Mouse (Mus musculus) CH12.LX (cell line): ENCODE results near the gene Fam49a. TPM values are rescaled to one million over a fixed set of nuclear protein-coding genes. Genes with fewer than 3 reads are reported as not detected.

Experiments
- DNase-seq: peaks from one replicate; pipeline ENCODE4 v3.0.0-alpha.2; 2013; ENCODE audit errors: extremely low read depth
- H3K27ac ChIP-seq: 2 replicates; pipeline ENCODE4 v1.5.1; 2012; ENCODE audit warnings: low read depth, mild to moderate bottlenecking, control low read depth, moderate library complexity; ENCODE audit not compliant: insufficient read depth
- H3K27me3 ChIP-seq: replicated peaks from 2 replicates; pipeline ENCODE3; 2012; ENCODE audit warnings: inconsistent platforms
- H3K36me3 ChIP-seq, 2 experiments: replicated peaks in 1 of 2; 2 replicates each; pipeline versions ENCODE3 to v1.6.1; 2012; ENCODE audit warnings: inconsistent platforms in 1 of 2, low read length in 1 of 2, mild to moderate bottlenecking in 1 of 2, mixed read lengths in 1 of 2, moderate library complexity in 1 of 2; ENCODE audit not compliant: control insufficient read depth in 1 of 2, insufficient read depth in 1 of 2
- H3K4me1 ChIP-seq, 2 experiments: 2 replicates each; pipeline ENCODE4 v1.6.1; 2012; ENCODE audit warnings: inconsistent platforms in 1 of 2, moderate library complexity in 1 of 2; ENCODE audit not compliant: insufficient read depth in 2 of 2, control insufficient read depth in 1 of 2
- H3K4me2 ChIP-seq: 2 replicates; pipeline ENCODE4 v1.6.1; 2012; ENCODE audit warnings: low read depth, mild to moderate bottlenecking, control low read depth; ENCODE audit not compliant: poor library complexity, insufficient read depth, severe bottlenecking
- H3K4me3 ChIP-seq, 3 experiments: fragments of 150-350 bp in 1 of 3; sonication (generic) in 1 of 3; replicated peaks in 1 of 3; 2 replicates each; pipeline versions ENCODE3 to v1.5.1; 2011 to 2012; ENCODE audit warnings: low read depth in 2 of 3, low read length in 2 of 3, mild to moderate bottlenecking in 2 of 3, moderate library complexity in 2 of 3, control low read depth in 1 of 3, improper control_type of control experiment in 1 of 3, inconsistent platforms in 1 of 3, mixed read lengths in 1 of 3; ENCODE audit not compliant: poor library complexity in 1 of 3
- H3K79me2 ChIP-seq: replicated peaks from 2 replicates; pipeline ENCODE4 v1.6.1; 2012; ENCODE audit warnings: mild to moderate bottlenecking, moderate library complexity; ENCODE audit not compliant: control insufficient read depth, poor library complexity, insufficient read depth, severe bottlenecking; ENCODE audit errors: extremely low read depth
- H3K9ac ChIP-seq: 2 replicates; pipeline ENCODE4 v1.6.1; 2012; ENCODE audit warnings: low read depth, mild to moderate bottlenecking, control low read depth, moderate library complexity; ENCODE audit not compliant: insufficient read depth
- H3K9me3 ChIP-seq: replicated peaks from 2 replicates; pipeline ENCODE3; 2012; ENCODE audit warnings: low read length, inconsistent platforms, mixed read lengths
- CHD2 ChIP-seq: IDR thresholded peaks from 2 replicates; pipeline ENCODE4 v1.6.1; 2011; ENCODE audit warnings: low read length, improper control_type of control experiment
- CTCF ChIP-seq, 2 experiments: IDR thresholded peaks in 1 of 2; conservative IDR thresholded peaks in 1 of 2; 2 replicates each; pipeline ENCODE4 v1.5.1; 2011 to 2012; ENCODE audit warnings: low read depth in 2 of 2, low read length in 2 of 2, improper control_type of control experiment in 1 of 2, inconsistent platforms in 1 of 2, mild to moderate bottlenecking in 1 of 2, moderate library complexity in 1 of 2
- ELF1 ChIP-seq: IDR thresholded peaks from 2 replicates; pipeline ENCODE4 v1.6.1; 2014; ENCODE audit warnings: low read depth, mild to moderate bottlenecking, inconsistent platforms, low read length, improper control_type of control experiment
- IRF4 ChIP-seq: IDR thresholded peaks from 2 replicates; pipeline ENCODE4 v1.6.1; 2014; ENCODE audit warnings: low read depth, mild to moderate bottlenecking, inconsistent platforms, low read length, improper control_type of control experiment
- PAX5 ChIP-seq: IDR thresholded peaks from 2 replicates; pipeline ENCODE4 v1.6.1; 2012; ENCODE audit warnings: low read length, inconsistent platforms, mixed read lengths
- RCOR1 ChIP-seq: conservative IDR thresholded peaks from 2 replicates; pipeline ENCODE4 v1.6.1; 2012; ENCODE audit warnings: low read depth, mild to moderate bottlenecking, inconsistent platforms, low read length, improper control_type of control experiment
- TBP ChIP-seq: conservative IDR thresholded peaks from 2 replicates; pipeline ENCODE4 v1.6.1; 2011; ENCODE audit warnings: low read depth, low read length, improper control_type of control experiment
- ZNF384 ChIP-seq: IDR thresholded peaks from 2 replicates; pipeline ENCODE4 v1.6.1; 2012; ENCODE audit warnings: low read depth, low read length, improper control_type of control experiment, inconsistent platforms
- dilution Hi-C: fragments of 300-500 bp; cut with MboI; formaldehyde crosslinking; loops from 2 replicates; pipeline ENCODE4 v1.14.3; 2020; ENCODE audit warnings: low sequenced_read_pairs; ENCODE audit not compliant: extremely low pct_unique_long_range_greater_than_20kb, extremely low pct_ligation_motif_present
- in situ Hi-C: fragments of 300-500 bp; cut with MboI; formaldehyde crosslinking; loops from 3 replicates; pipeline ENCODE4 v1.14.3; 2019; ENCODE audit warnings: low sequenced_read_pairs, low pct_ligation_motif_present, low pct_unique_long_range_greater_than_20kb, mixed read lengths
- polyA plus RNA-seq: library from polyadenylated mRNA; unstranded; fragments of >175 nt; gene quantifications from 2 replicates; pipeline ENCODE4 v1.2.1, GENCODE M21; 2012; ENCODE audit warnings: low read depth; ENCODE audit not compliant: insufficient read length
- total RNA-seq, 2 experiments: library from RNA; depleted of rRNA; stranded (reverse); fragments of 300-350 nt in 1 of 2; fragments of >200 nt in 1 of 2; gene quantifications; 2 replicates each; pipeline ENCODE4 v1.2.3; 2012 to 2014

Fam49a gene
- total and polyA plus RNA-seq, 3 experiments: 11.4 to 21.3 (median 17.9) TPM

GRCm38 (mm10) chr12:12315011-12315410 is 53.1 kb downstream of the Fam49a start:
- TF ChIP-seq RCOR1 (no peak), ELF1 (no peak), TBP (no peak), IRF4 (no peak)
- TF ChIP-seq, all 38 proteins: peak for 0
- in situ Hi-C loops: loop anchor here (5.0 kb wide), 1 partner anchor 143 kb away; no protein-coding TSS in a partner anchor
- dilution Hi-C loops: no loop called here
- Histone ChIP-seq H3K4me3 (no peak overlapping the region), H3K79me2 (no peaks in the 10 kb centered on the region), H3K9ac (no peak overlapping the region), H3K27me3 (no peaks in the 10 kb centered on the region), H3K27ac (no peak overlapping the region), H3K4me2 (no peak overlapping the region), H3K4me1 (peaks cover 0 to 44% of the 10 kb centered on the region in 2 experiments; a peak in 2 of 4 replicates), H3K36me3 (peaks cover 0 to 61% of the 10 kb centered on the region in 2 experiments), H3K9me3 (no peaks in the 10 kb centered on the region)
- DNase-seq: no peak

DNA sequence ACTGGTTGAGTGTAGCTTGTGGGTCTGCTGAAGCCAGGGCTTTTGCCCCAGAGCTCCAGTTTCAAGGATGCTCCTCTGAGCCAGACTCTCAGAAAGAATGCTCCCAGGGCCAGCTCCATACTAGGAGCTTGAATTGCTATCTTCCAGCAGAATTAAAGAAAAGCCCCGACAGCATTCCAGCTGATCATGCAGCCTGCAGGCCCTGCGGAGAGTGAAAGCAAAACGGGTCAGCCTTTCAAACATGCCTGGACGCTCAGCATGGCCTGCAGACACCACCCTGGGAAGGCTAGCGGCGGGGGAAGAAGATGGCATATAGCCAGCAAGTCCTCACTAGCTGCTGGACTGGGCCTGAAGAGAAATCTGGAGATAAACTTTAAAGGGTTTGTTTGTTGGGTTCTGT is 55.0 kb downstream of the Fam49a start:
- H3K79me2 ChIP-seq: no peaks in the 10 kb centered on the region
- no peak for DNase-seq
- peaks cover 0 to 60% of the 10 kb centered on the region in 2 experiments; a peak in 2 of 4 replicates for H3K4me1 ChIP-seq
- TF ChIP-seq ZNF384 (no peak), CTCF (conservative IDR thresholded peaks at IDR 0.05 in 1 of 2, IDR thresholded peaks at IDR 0.05 in 1 of 2; ENCODE audit: low read depth in 2 of 2, low read length in 2 of 2) (no peak), CHD2 (no peak)
- no peak overlapping the region for H3K27ac ChIP-seq
- dilution Hi-C loops: no loop called here
- H3K27me3 ChIP-seq: no peaks in the 10 kb centered on the region
- no peak overlapping the region for H3K9ac ChIP-seq
- H3K9me3 ChIP-seq: no peaks in the 10 kb centered on the region
- no peak overlapping the region for H3K4me2 ChIP-seq
- in situ Hi-C loops: loop anchor here (5.0 kb wide), 1 partner anchor 145 kb away; no protein-coding TSS in a partner anchor
- no peak overlapping the region for H3K4me3 ChIP-seq
- H3K36me3 ChIP-seq: peaks cover 0 to 59% of the 10 kb centered on the region in 2 experiments

DNA sequence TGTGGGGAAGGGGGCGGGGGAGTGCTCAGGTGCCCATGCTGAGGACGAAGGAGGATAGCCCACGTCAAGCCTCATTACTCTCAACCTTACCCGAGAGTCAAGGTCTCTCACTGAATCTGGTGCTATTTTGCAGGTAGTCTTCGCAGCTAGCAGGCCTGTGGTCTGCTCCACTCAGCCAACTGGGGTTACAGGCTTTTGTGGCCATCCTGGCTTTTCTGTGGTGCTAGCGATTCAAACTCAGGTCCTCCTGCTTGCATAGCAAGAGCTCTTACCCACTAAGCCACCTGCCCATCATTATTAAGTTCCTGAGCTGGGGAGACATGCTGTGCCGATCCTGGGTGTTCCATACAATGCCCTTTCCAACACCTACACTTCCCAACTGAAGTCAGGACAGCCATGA is 55.7 kb downstream of the Fam49a start:
- no peak overlapping the region for H3K4me3 ChIP-seq
- no peak overlapping the region for H3K27ac ChIP-seq
- peaks cover 0 to 57% of the 10 kb centered on the region in 2 experiments for H3K36me3 ChIP-seq
- no peaks in the 10 kb centered on the region for H3K27me3 ChIP-seq
- no peaks in the 10 kb centered on the region for H3K79me2 ChIP-seq
- dilution Hi-C loops (no loop called here), in situ Hi-C loops (loop anchor here (5.0 kb wide), 1 partner anchor 145 kb away; no protein-coding TSS in a partner anchor)
- no peak overlapping the region for H3K9ac ChIP-seq
- no peaks in the 10 kb centered on the region for H3K9me3 ChIP-seq
- H3K4me2 ChIP-seq: no peak overlapping the region
- TF ChIP-seq PAX5: no peak
- peaks cover 0 to 56% of the 10 kb centered on the region in 2 experiments; a peak in 2 of 4 replicates for H3K4me1 ChIP-seq
- DNase-seq: no peak
